Comparison of ENCODE assay signal across 9 mouse cellular contexts in the genomic region with DNA sequence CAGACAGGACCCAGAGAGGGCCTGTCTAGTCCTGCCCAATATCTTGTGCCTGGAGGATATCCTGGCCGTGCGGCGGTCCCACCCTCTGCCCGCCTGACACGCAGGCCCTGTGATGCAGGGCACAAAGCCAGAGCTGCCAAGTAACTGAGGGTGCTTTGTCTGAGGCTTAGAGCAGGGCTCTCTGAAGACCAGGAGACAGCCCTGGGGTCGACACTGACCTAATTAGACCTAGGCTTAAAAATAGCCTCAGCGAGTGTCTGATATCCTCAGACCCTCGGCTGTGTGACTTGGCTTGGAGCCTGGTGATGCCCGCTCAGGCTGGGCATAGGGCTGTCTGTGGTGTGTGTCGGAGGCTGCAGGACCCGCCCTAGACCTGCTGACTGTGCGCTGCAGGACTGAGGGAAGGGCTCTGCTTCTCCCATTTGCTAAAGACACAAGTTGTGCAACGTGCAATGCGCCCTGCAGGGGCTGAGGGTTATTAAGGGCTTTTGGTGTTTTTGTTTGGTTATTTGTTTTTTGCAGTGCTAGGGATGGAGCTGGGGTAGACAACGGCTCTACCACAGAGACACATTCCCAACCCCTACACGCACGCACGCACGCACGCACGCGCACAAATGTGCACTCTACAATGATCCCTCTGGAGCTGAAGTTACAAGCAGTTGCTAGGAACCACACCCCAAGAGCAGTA. TPM values are rescaled to one million over a fixed set of nuclear protein-coding genes. Genes with fewer than 3 reads are reported as not detected.
DNase-seq lines count a peak whose midpoint lies in the region; ATAC-seq and TF ChIP-seq lines count a peak whose summit lies in the region.
"Had no signal": no experiment of that assay in that cellular context is flagged by ENCODE, and none has a peak within 500 bp of the region (broad histone marks: within the 10 kb centered on the region; RNA-seq: fewer than 3 reads in every experiment).

No protein-coding gene starts in this region.

- no peak for TF ChIP-seq EP300 in lung, postnatal 0 days (IDR thresholded peaks at IDR 0.05)

- H3K9me3 ChIP-seq in hindbrain, postnatal 0 days (ENCODE audit: low read length), result no peaks in the 10 kb centered on the region
- H3K9me3 ChIP-seq in hindbrain, embryonic 11.5 days (ENCODE audit: control insufficient read depth, low read length), result no peaks in the 10 kb centered on the region
- H3K9me3 ChIP-seq in heart, embryonic 13.5 days, result no peaks in the 10 kb centered on the region
- H3K9me3 ChIP-seq in liver, embryonic 11.5 days (ENCODE audit: control insufficient read depth, low read length), result no peaks in the 10 kb centered on the region
- no peaks in the 10 kb centered on the region for H3K9me3 ChIP-seq in lung, postnatal 0 days (ENCODE audit: low read length)

- peak overlapping the region; percentile 54; the same call in 1 of the 2 replicates for H3K27ac ChIP-seq in hindbrain, postnatal 0 days
- no peak overlapping the region for H3K27ac ChIP-seq in hindbrain, embryonic 11.5 days (ENCODE audit: low read depth, low read length)
- peak overlapping the region; percentile 89 for H3K27ac ChIP-seq in heart, embryonic 13.5 days (replicated peaks)
- H3K27ac ChIP-seq in liver, embryonic 11.5 days (ENCODE audit: low read depth, low read length), result no peak overlapping the region
- no peak overlapping the region for H3K27ac ChIP-seq in lung, postnatal 0 days (ENCODE audit: low read length)

- WGBS in hindbrain, postnatal 0 days, result 66% methylated on average over 22 of the region's 22 CpGs
- 88% methylated on average over 22 of the region's 22 CpGs for WGBS in hindbrain, embryonic 11.5 days
- WGBS in heart, embryonic 13.5 days, result 53% methylated on average over 22 of the region's 22 CpGs
- 85% methylated on average over 22 of the region's 22 CpGs for WGBS in liver, embryonic 11.5 days
- WGBS in lung, postnatal 0 days, result 80% methylated on average over 22 of the region's 22 CpGs

- no peak overlapping the region for H3K4me2 ChIP-seq in hindbrain, postnatal 0 days (ENCODE audit: low read depth, low read length)
- H3K4me2 ChIP-seq in hindbrain, embryonic 11.5 days (replicated peaks; ENCODE audit: low read depth, low read length), result no peak overlapping the region
- H3K4me2 ChIP-seq in heart, embryonic 13.5 days, result peak overlapping the region; percentile 21; the same call in 1 of the 2 replicates
- no peak overlapping the region for H3K4me2 ChIP-seq in liver, embryonic 11.5 days
- H3K4me2 ChIP-seq in lung, postnatal 0 days (replicated peaks; ENCODE audit: low read depth, low read length), result no peak overlapping the region

- H3K4me1 ChIP-seq in hindbrain, postnatal 0 days (ENCODE audit: insufficient read depth, low read length), result peaks cover 7% of the 10 kb centered on the region; the same call in 1 of the 2 replicates
- H3K4me1 ChIP-seq in hindbrain, embryonic 11.5 days (replicated peaks; ENCODE audit: control insufficient read depth, insufficient read depth, low read length), result no peaks in the 10 kb centered on the region
- peaks cover 80% of the 10 kb centered on the region for H3K4me1 ChIP-seq in heart, embryonic 13.5 days
- peaks cover 12% of the 10 kb centered on the region for H3K4me1 ChIP-seq in liver, embryonic 11.5 days (replicated peaks; ENCODE audit: control insufficient read depth, insufficient read depth, low read length)
- peaks cover 2% of the 10 kb centered on the region; the same call in 1 of the 2 replicates for H3K4me1 ChIP-seq in lung, postnatal 0 days (ENCODE audit: insufficient read depth, low read depth, low read length)

- no peak for TF ChIP-seq CTCF in hindbrain, postnatal 0 days (IDR thresholded peaks at IDR 0.05; ENCODE audit: low read depth)
- no peak for TF ChIP-seq CTCF in lung, postnatal 0 days (IDR thresholded peaks at IDR 0.05)

- no peak overlapping the region for H3K4me3 ChIP-seq in hindbrain, postnatal 0 days (ENCODE audit: low read length)
- H3K4me3 ChIP-seq in hindbrain, embryonic 11.5 days (ENCODE audit: low read depth, low read length), result no peak overlapping the region
- no peak overlapping the region for H3K4me3 ChIP-seq in heart, embryonic 13.5 days
- no peak overlapping the region for H3K4me3 ChIP-seq in liver, embryonic 11.5 days (ENCODE audit: low read depth, low read length)
- H3K4me3 ChIP-seq in lung, postnatal 0 days (ENCODE audit: low read depth, low read length), result no peak overlapping the region

- no peak overlapping the region for H3K9ac ChIP-seq in hindbrain, postnatal 0 days (replicated peaks; ENCODE audit: low read length)
- no peak overlapping the region for H3K9ac ChIP-seq in hindbrain, embryonic 11.5 days (ENCODE audit: low read depth, low read length)
- H3K9ac ChIP-seq in heart, embryonic 13.5 days, result no peak overlapping the region; the same call in 1 of the 2 replicates
- no peak overlapping the region for H3K9ac ChIP-seq in liver, embryonic 11.5 days (ENCODE audit: low read depth, low read length)
- no peak overlapping the region for H3K9ac ChIP-seq in lung, postnatal 0 days (replicated peaks; ENCODE audit: low read depth)

- no peaks in the 10 kb centered on the region for H3K27me3 ChIP-seq in hindbrain, postnatal 0 days (ENCODE audit: insufficient read depth, low read length)
- H3K27me3 ChIP-seq in hindbrain, embryonic 11.5 days (ENCODE audit: control insufficient read depth, insufficient read depth, low read length), result no peaks in the 10 kb centered on the region
- no peaks in the 10 kb centered on the region for H3K27me3 ChIP-seq in heart, embryonic 13.5 days (replicated peaks)
- H3K27me3 ChIP-seq in liver, embryonic 11.5 days (replicated peaks; ENCODE audit: control insufficient read depth, insufficient read depth, low read length), result no peaks in the 10 kb centered on the region
- no peaks in the 10 kb centered on the region for H3K27me3 ChIP-seq in lung, postnatal 0 days (replicated peaks; ENCODE audit: insufficient read depth, low read length)

- H3K36me3 ChIP-seq in hindbrain, postnatal 0 days (ENCODE audit: insufficient read depth, low read length), result no peaks in the 10 kb centered on the region
- no peaks in the 10 kb centered on the region for H3K36me3 ChIP-seq in hindbrain, embryonic 11.5 days (ENCODE audit: control insufficient read depth, insufficient read depth, low read length)
- H3K36me3 ChIP-seq in heart, embryonic 13.5 days, result no peaks in the 10 kb centered on the region
- H3K36me3 ChIP-seq in liver, embryonic 11.5 days (ENCODE audit: control insufficient read depth, insufficient read depth, low read length), result no peaks in the 10 kb centered on the region
- no peaks in the 10 kb centered on the region for H3K36me3 ChIP-seq in lung, postnatal 0 days (ENCODE audit: insufficient read depth, low read length)

- DNase-seq in hindbrain, postnatal 0 days (ENCODE audit: low spot score), result peak; percentile 62
- DNase-seq in hindbrain, embryonic 11.5 days (ENCODE audit: low spot score), result no peak
- DNase-seq in cerebellum, adult 8-10 months, result peak; percentile 58
- DNase-seq in liver, embryonic 11.5 days (ENCODE audit: low spot score), result no peak
- DNase-seq in spleen, postnatal 10 days (ENCODE audit: low spot score in 2 of 2), result no peak
- no peak for DNase-seq in lung, postnatal 0 days (ENCODE audit: low spot score)
- DNase-seq: thymus, adult 2 months had no signal

- ATAC-seq in hindbrain, postnatal 0 days, result peak; percentile 58
- ATAC-seq in hindbrain, embryonic 11.5 days (ENCODE audit: low FRiP score), result no peak
- peak; percentile 54 for ATAC-seq in heart, embryonic 13.5 days (ENCODE audit: extremely low read depth, insufficient number of reproducible peaks, low FRiP score, low TSS enrichment)
- ATAC-seq in megakaryocyte-erythroid progenitor cell, adult 5-6 weeks (replicated peaks; ENCODE audit: low FRiP score, low TSS enrichment, poor library complexity, severe bottlenecking), result peak; percentile 23; the same call in 1 of the 2 replicates
- ATAC-seq in liver, embryonic 11.5 days (replicated peaks; ENCODE audit: low FRiP score), result no peak
- no peak for ATAC-seq in lung, postnatal 0 days

RNA-seq across cellular contexts. Expression of gene Tmem51, which starts 26.4 kb away (rescaled TPM):
- 7.5 and 7.6 TPM in 2 replicates for total RNA-seq in hindbrain, postnatal 0 days (2014; rRNA removed)
- polyA plus RNA-seq in hindbrain, postnatal 0 days (2015; fragmentation: Nextera tagmentation; extraction: Ambion mirVana), result 7.8 and 8.6 TPM in 2 replicates
- polyA plus RNA-seq in hindbrain, embryonic 11.5 days (2014; fragmentation: Nextera tagmentation; extraction: Ambion mirVana), result 7.3 and 8.1 TPM in 2 replicates
- 25.3 and 30.3 TPM in 2 replicates for polyA plus RNA-seq in heart, embryonic 13.5 days (2015; fragmentation: Nextera tagmentation; extraction: Ambion mirVana)
- total RNA-seq in megakaryocyte-erythroid progenitor cell, adult 5-6 weeks (2014; fragmentation: Nextera tagmentation), result 0.42 TPM in 1 of 2 replicates, not detected in the other
- not detected in 2 replicates for total RNA-seq in megakaryocyte-erythroid progenitor cell, adult 5-6 weeks (2017)
- polyA plus RNA-seq in liver, embryonic 11.5 days (2014; fragmentation: Nextera tagmentation; extraction: Ambion mirVana), result 16.7 and 17.7 TPM in 2 replicates
- polyA plus RNA-seq in lung, postnatal 0 days (2015; fragmentation: Nextera tagmentation; extraction: Ambion mirVana), result 18.9 and 22.1 TPM in 2 replicates

RNA-seq across cellular contexts. Expression of gene Fhad1, which starts 42.8 kb away (rescaled TPM):
- 2.0 and 16.9 TPM in 2 replicates for total RNA-seq in hindbrain, postnatal 0 days (2014; rRNA removed)
- polyA plus RNA-seq in hindbrain, postnatal 0 days (2015; fragmentation: Nextera tagmentation; extraction: Ambion mirVana), result 5.8 and 7.5 TPM in 2 replicates
- polyA plus RNA-seq in hindbrain, embryonic 11.5 days (2014; fragmentation: Nextera tagmentation; extraction: Ambion mirVana), result 3.5 and 4.0 TPM in 2 replicates
- polyA plus RNA-seq in heart, embryonic 13.5 days (2015; fragmentation: Nextera tagmentation; extraction: Ambion mirVana), result 2.7 and 3.6 TPM in 2 replicates
- total RNA-seq in megakaryocyte-erythroid progenitor cell, adult 5-6 weeks (2014; fragmentation: Nextera tagmentation), result not detected in 2 replicates
- not detected in 2 replicates for total RNA-seq in megakaryocyte-erythroid progenitor cell, adult 5-6 weeks (2017)
- polyA plus RNA-seq in liver, embryonic 11.5 days (2014; fragmentation: Nextera tagmentation; extraction: Ambion mirVana), result 0.69 and 1.8 TPM in 2 replicates
- polyA plus RNA-seq in lung, postnatal 0 days (2015; fragmentation: Nextera tagmentation; extraction: Ambion mirVana), result 6.5 and 8.3 TPM in 2 replicates

Comparison
In these comparisons a context has a peak if more than half of its experiments do, and no peak if none do; other contexts are left out.
1. ATAC-seq: peak in hindbrain, postnatal 0 days (single experiment), heart, embryonic 13.5 days (single experiment) and megakaryocyte-erythroid progenitor cell, adult 5-6 weeks (single experiment); none in hindbrain, embryonic 11.5 days (single experiment), liver, embryonic 11.5 days (single experiment) and lung, postnatal 0 days (single experiment).
2. DNase-seq: peak in hindbrain, postnatal 0 days (single experiment) and cerebellum, adult 8-10 months (single experiment); none in hindbrain, embryonic 11.5 days (single experiment), liver, embryonic 11.5 days (single experiment), spleen, postnatal 10 days (0 of 2) and lung, postnatal 0 days (single experiment).
3. H3K27ac ChIP-seq: peak in hindbrain, postnatal 0 days (single experiment) and heart, embryonic 13.5 days (single experiment); none in hindbrain, embryonic 11.5 days (single experiment), liver, embryonic 11.5 days (single experiment) and lung, postnatal 0 days (single experiment).